29 mouse cellular contexts compared by ENCODE assay signal in genomic region chr5:121140276-121140675, GRCm38 (mm10). TPM values are rescaled to one million over a fixed set of nuclear protein-coding genes. Genes with fewer than 3 reads are reported as not detected.
A peak's percentile ranks its signal among the peaks of the same experiment; 100 is the strongest.
DNase-seq lines count a peak whose midpoint lies in the region; ATAC-seq lines count a peak whose summit lies in the region.
"Had no signal": no experiment of that assay in that cellular context is flagged by ENCODE, and none has a peak within 500 bp of the region (broad histone marks: within the 10 kb centered on the region; RNA-seq: fewer than 3 reads in every experiment).

No protein-coding gene starts in this region.

- H3K27me3 ChIP-seq in heart, embryonic 12.5 days (replicated peaks): no peaks in the 10 kb centered on the region
- H3K27me3 ChIP-seq: CH12.LX; embryonic facial prominence, embryonic 13.5 days; embryonic facial prominence, embryonic 15.5 days; forebrain, embryonic 12.5 days; Patski had no signal

- no peak overlapping the region for H3K4me2 ChIP-seq in heart, embryonic 12.5 days
- H3K4me2 ChIP-seq: embryonic facial prominence, embryonic 13.5 days; embryonic facial prominence, embryonic 15.5 days; forebrain, embryonic 12.5 days had no signal

- ATAC-seq in heart, embryonic 12.5 days (ENCODE audit: insufficient number of reproducible peaks, low FRiP score): no peak
- ATAC-seq: activated CD4-positive, CD25-positive, alpha-beta regulatory T cell, adult 4 months; CD4-positive, CD25-positive, alpha-beta regulatory T cell, adult 4 months; forebrain, embryonic 14.5 days; Patski had no signal

- no peak overlapping the region for H3K4me3 ChIP-seq in heart, embryonic 12.5 days
- H3K4me3 ChIP-seq: embryonic facial prominence, embryonic 13.5 days; embryonic facial prominence, embryonic 15.5 days; erythroblast, embryonic 14.5 days; forebrain, embryonic 10.5 days; forebrain, embryonic 12.5 days had no signal

- H3K27ac ChIP-seq in heart, embryonic 12.5 days (ENCODE audit: poor library complexity, severe bottlenecking): no peak overlapping the region
- H3K27ac ChIP-seq: embryonic facial prominence, embryonic 13.5 days; embryonic facial prominence, embryonic 15.5 days; forebrain, embryonic 10.5 days; forebrain, embryonic 12.5 days had no signal

- peaks cover 91% of the 10 kb centered on the region for H3K36me3 ChIP-seq in heart, embryonic 12.5 days

- peaks cover 9% of the 10 kb centered on the region for H3K4me1 ChIP-seq in heart, embryonic 12.5 days (replicated peaks)
- H3K4me1 ChIP-seq: embryonic facial prominence, embryonic 13.5 days; embryonic facial prominence, embryonic 15.5 days; forebrain, embryonic 10.5 days had no signal

- no peaks in the 10 kb centered on the region for H3K9me3 ChIP-seq in heart, embryonic 12.5 days (replicated peaks)
- H3K9me3 ChIP-seq: embryonic facial prominence, embryonic 13.5 days; embryonic facial prominence, embryonic 15.5 days; forebrain, embryonic 10.5 days; forebrain, embryonic 12.5 days; G1E had no signal

- WGBS in heart, embryonic 12.5 days: 72% methylated on average over 7 of the region's 7 CpGs

- peak; percentile 21 for DNase-seq in gastrocnemius, adult 18-20 months (ENCODE audit: low spot score)
- DNase-seq in gastrocnemius, postnatal 36 days: no peak
- DNase-seq in heart, adult 18-20 months: peak; percentile 31 to 49
- no peak for DNase-seq in heart, postnatal 4 days
- DNase-seq in heart, postnatal 25 days (ENCODE audit: low spot score): peak; percentile 5
- peak; percentile 36 for DNase-seq in adipocyte (ENCODE audit: low spot score)
- DNase-seq: adrenal gland, adult 2 months; adrenal gland, postnatal 10 days; adrenal gland, postnatal 25 days; B cell, adult 2 months; cerebellum, adult 11 months; cerebellum, adult 18-20 months; cerebellum, adult 8-10 months; cerebellum, adult 9-11 months; cerebellum, postnatal 14 days; cerebellum, postnatal 36 days; embryo, embryonic 11 days had no signal

- H3K9ac ChIP-seq in heart, embryonic 12.5 days: no peak overlapping the region
- H3K9ac ChIP-seq: embryonic facial prominence, embryonic 13.5 days; embryonic facial prominence, embryonic 15.5 days; forebrain, embryonic 12.5 days had no signal

- intact Hi-C loops in gastrocnemius, postnatal 36 days (cut with DNase I): no loop called here
- intact Hi-C loops in heart, postnatal 25 days (cut with DNase I): no loop called here

RNA-seq across cellular contexts. Expression of gene Ptpn11, which starts 50.9 kb away (rescaled TPM):
- total RNA-seq in gastrocnemius, adult 18-20 months (2021): 10 to 100 TPM; 58.2 to 78.2 TPM
- 10 to 100 TPM; 59.1 to 77.7 TPM for total RNA-seq in gastrocnemius, postnatal 36 days (2021)
- 100 to 1,000 TPM; 172 to 174 TPM for total RNA-seq in heart, adult 18-20 months (2021)
- 100 to 1,000 TPM in 1 of 2 experiments, 10 to 100 TPM in 1; 99.0 to 107 TPM for total RNA-seq in heart, postnatal 4 days (2021)
- 100 to 1,000 TPM; 175 to 181 TPM for total RNA-seq in heart, postnatal 25 days (2021)
- 22.9 and 24.3 TPM in 2 replicates for polyA plus RNA-seq in heart, embryonic 12.5 days (2016; fragmentation: Nextera tagmentation; extraction: Ambion mirVana)

Comparison
In these comparisons a context has a peak if more than half of its experiments do, and no peak if none do; other contexts are left out.
1. DNase-seq: peak in gastrocnemius, adult 18-20 months (single experiment), heart, adult 18-20 months (2 of 2), heart, postnatal 25 days (single experiment) and adipocyte (single experiment); none in gastrocnemius, postnatal 36 days (0 of 2) and heart, postnatal 4 days (single experiment).